11 mouse cellular contexts compared by ENCODE assay signal in the genomic region with DNA sequence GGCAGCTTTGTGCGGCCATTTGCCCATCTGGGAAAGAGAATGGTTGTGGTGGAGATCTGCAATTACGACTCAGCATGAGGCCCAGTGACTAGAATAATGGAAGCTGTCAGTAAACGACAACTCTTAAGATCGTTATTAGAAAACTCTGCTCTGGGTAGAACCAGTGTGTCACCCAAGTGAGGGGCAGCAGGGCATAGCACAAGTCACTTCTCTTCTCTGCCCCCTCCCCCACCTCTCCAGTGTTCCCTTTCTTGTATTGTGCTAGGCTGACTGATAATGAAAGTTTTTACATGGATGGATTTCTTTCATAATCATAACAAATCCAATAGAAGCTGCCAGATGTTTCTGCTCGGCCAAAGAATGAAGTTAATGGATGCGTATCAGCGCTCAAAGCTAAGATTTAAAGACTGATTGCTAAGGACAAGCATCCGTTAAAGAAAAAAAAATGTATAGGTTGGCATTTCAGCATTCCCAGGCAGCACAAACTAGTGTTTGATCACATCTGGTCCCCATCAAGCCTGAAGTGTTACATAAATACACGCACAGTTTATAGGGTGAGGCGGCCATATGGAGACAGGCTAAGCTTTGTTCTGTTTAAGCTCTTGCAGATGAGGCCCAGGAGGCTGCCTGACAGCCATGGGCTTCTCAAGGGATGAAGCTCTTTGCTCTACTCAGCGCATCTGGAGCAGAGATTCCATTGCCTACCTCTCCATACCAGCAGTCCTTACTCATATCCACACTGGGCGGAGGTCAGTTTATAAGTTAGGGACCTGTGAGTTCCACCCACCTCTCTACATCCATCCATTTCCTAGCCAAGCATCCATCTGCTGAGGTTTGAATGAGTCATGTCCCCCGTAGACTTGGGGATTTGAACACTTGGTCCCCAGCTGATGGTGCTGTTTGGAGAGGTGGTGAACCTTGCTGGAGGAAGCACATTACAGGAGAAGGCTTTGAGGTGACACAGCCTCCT.
DNase-seq lines count a peak whose midpoint lies in the region; ATAC-seq and TF ChIP-seq lines count a peak whose summit lies in the region.
"Had no signal": no experiment of that assay in that cellular context is flagged by ENCODE, and none has a peak within 500 bp of the region (broad histone marks: within the 10 kb centered on the region; RNA-seq: fewer than 3 reads in every experiment).

No protein-coding gene starts in this region.

- H3K4me2 ChIP-seq in midbrain, embryonic 11.5 days = no peak overlapping the region; the same call in 1 of the 2 replicates
- H3K4me2 ChIP-seq in midbrain, embryonic 14.5 days (ENCODE audit: low read length) = no peak overlapping the region
- peak overlapping the region; percentile 17; the same call in 1 of the 2 replicates for H3K4me2 ChIP-seq in limb, embryonic 14.5 days (replicated peaks; ENCODE audit: low read depth, low read length, severe bottlenecking)
- H3K4me2 ChIP-seq: heart, embryonic 12.5 days had no signal

- no peaks in the 10 kb centered on the region for H3K27me3 ChIP-seq in midbrain, embryonic 11.5 days (ENCODE audit: control insufficient read depth, insufficient read depth, low read length)
- H3K27me3 ChIP-seq in midbrain, embryonic 14.5 days (ENCODE audit: control insufficient read depth, insufficient read depth, low read length) = no peaks in the 10 kb centered on the region
- H3K27me3 ChIP-seq in limb, embryonic 14.5 days (ENCODE audit: control insufficient read depth, insufficient read depth, low read length) = no peaks in the 10 kb centered on the region
- H3K27me3 ChIP-seq: heart, embryonic 12.5 days had no signal

- no peaks in the 10 kb centered on the region; the same call in 1 of the 2 replicates for H3K4me1 ChIP-seq in midbrain, embryonic 11.5 days (ENCODE audit: control insufficient read depth, insufficient read depth, low read length)
- no peaks in the 10 kb centered on the region for H3K4me1 ChIP-seq in midbrain, embryonic 14.5 days (ENCODE audit: control insufficient read depth, insufficient read depth, low read length)
- H3K4me1 ChIP-seq in embryonic fibroblast, embryonic 13.5 days (ENCODE audit: control insufficient read depth, insufficient read depth, low read length) = peaks cover 7% of the 10 kb centered on the region
- peaks cover 48% of the 10 kb centered on the region for H3K4me1 ChIP-seq in limb, embryonic 14.5 days (ENCODE audit: control insufficient read depth, insufficient read depth, low read length)
- H3K4me1 ChIP-seq: heart, embryonic 12.5 days had no signal

- no peak overlapping the region for H3K9ac ChIP-seq in midbrain, embryonic 11.5 days (ENCODE audit: low read length)
- H3K9ac ChIP-seq in midbrain, embryonic 14.5 days (replicated peaks; ENCODE audit: low read length) = no peak overlapping the region
- H3K9ac ChIP-seq in limb, embryonic 14.5 days (ENCODE audit: low read depth, low read length, severe bottlenecking) = no peak overlapping the region
- H3K9ac ChIP-seq: heart, embryonic 12.5 days had no signal

- no peak overlapping the region for H3K4me3 ChIP-seq in midbrain, embryonic 11.5 days (ENCODE audit: low read depth, low read length)
- no peak overlapping the region for H3K4me3 ChIP-seq in midbrain, embryonic 14.5 days (replicated peaks; ENCODE audit: low read depth, low read length)
- no peak overlapping the region for H3K4me3 ChIP-seq in embryonic fibroblast, embryonic 13.5 days (ENCODE audit: insufficient read depth, low read length)
- H3K4me3 ChIP-seq in limb, embryonic 14.5 days (replicated peaks; ENCODE audit: low read length) = no peak overlapping the region
- H3K4me3 ChIP-seq: heart, embryonic 12.5 days; myocyte had no signal

- no peak for TF ChIP-seq CTCF in embryonic fibroblast, embryonic 13.5 days (IDR thresholded peaks at IDR 0.05; ENCODE audit: borderline replicate concordance, insufficient read depth, low read length)

- ATAC-seq in midbrain, embryonic 11.5 days (ENCODE audit: low FRiP score) = peak; percentile 27; the same call in 1 of the 2 replicates
- ATAC-seq in midbrain, embryonic 14.5 days (ENCODE audit: low FRiP score, low TSS enrichment) = no peak
- ATAC-seq in limb, embryonic 14.5 days (ENCODE audit: low FRiP score, low read depth) = peak; percentile 93
- ATAC-seq in inflammation-experienced regulatory T-cells, adult 6 months = no peak

- no peak; the same call in 1 of the 2 replicates for TF ChIP-seq POLR2A in embryonic fibroblast, embryonic 13.5 days (IDR thresholded peaks at IDR 0.05; ENCODE audit: low read depth, low read length)
- TF ChIP-seq POLR2A in limb, embryonic 14.5 days (IDR thresholded peaks at IDR 0.05; ENCODE audit: borderline replicate concordance, extremely low read depth, insufficient read depth, insufficient read length) = no peak

- peak; percentile 87 for DNase-seq in midbrain, embryonic 11.5 days (ENCODE audit: low spot score, missing footprints)
- DNase-seq in midbrain, embryonic 14.5 days = no peak
- DNase-seq in limb, embryonic 14.5 days (ENCODE audit: low spot score) = peak; percentile 93
- DNase-seq in yolk sac, embryonic 10.5 days (ENCODE audit: low spot score) = peak; percentile 54
- no peak for DNase-seq in frontal cortex, postnatal 10 days (ENCODE audit: low spot score in 2 of 2)
- DNase-seq in spleen, postnatal 10 days (ENCODE audit: low spot score in 2 of 2) = no peak
- DNase-seq: cerebellum, adult 11-12 months had no signal

- H3K27ac ChIP-seq in midbrain, embryonic 11.5 days (ENCODE audit: low read depth, low read length) = no peak overlapping the region
- H3K27ac ChIP-seq in midbrain, embryonic 14.5 days (replicated peaks; ENCODE audit: low read depth, low read length) = no peak overlapping the region
- peak overlapping the region; percentile 67 for H3K27ac ChIP-seq in embryonic fibroblast, embryonic 13.5 days (ENCODE audit: insufficient read depth, low read length)
- peak overlapping the region; percentile 74 for H3K27ac ChIP-seq in limb, embryonic 14.5 days (replicated peaks; ENCODE audit: low read depth, low read length)

- H3K9me3 ChIP-seq in midbrain, embryonic 11.5 days (ENCODE audit: control insufficient read depth, low read length) = no peaks in the 10 kb centered on the region
- H3K9me3 ChIP-seq in midbrain, embryonic 14.5 days (ENCODE audit: control insufficient read depth, low read length) = no peaks in the 10 kb centered on the region
- peaks cover 3% of the 10 kb centered on the region; the same call in 1 of the 2 replicates for H3K9me3 ChIP-seq in limb, embryonic 14.5 days (ENCODE audit: control insufficient read depth, low read length)

- H3K36me3 ChIP-seq in midbrain, embryonic 11.5 days (ENCODE audit: control insufficient read depth, insufficient read depth, low read length) = no peaks in the 10 kb centered on the region
- H3K36me3 ChIP-seq in midbrain, embryonic 14.5 days (ENCODE audit: control insufficient read depth, insufficient read depth, low read length) = no peaks in the 10 kb centered on the region
- H3K36me3 ChIP-seq in limb, embryonic 14.5 days (ENCODE audit: control insufficient read depth, insufficient read depth, low read length) = no peaks in the 10 kb centered on the region
- H3K36me3 ChIP-seq: heart, embryonic 12.5 days had no signal

- WGBS in midbrain, embryonic 11.5 days = 57% methylated on average over 13 of the region's 13 CpGs
- 47% methylated on average over 13 of the region's 13 CpGs for WGBS in midbrain, embryonic 14.5 days
- WGBS in limb, embryonic 14.5 days = 14% methylated on average over 13 of the region's 13 CpGs

Comparison
In these comparisons a context has a peak if more than half of its experiments do, and no peak if none do; other contexts are left out.
1. ATAC-seq: peak in midbrain, embryonic 11.5 days (single experiment) and limb, embryonic 14.5 days (single experiment); none in midbrain, embryonic 14.5 days (single experiment) and inflammation-experienced regulatory T-cells, adult 6 months (single experiment).
2. DNase-seq: peak in midbrain, embryonic 11.5 days (single experiment), limb, embryonic 14.5 days (single experiment) and yolk sac, embryonic 10.5 days (single experiment); none in midbrain, embryonic 14.5 days (single experiment), frontal cortex, postnatal 10 days (0 of 2) and spleen, postnatal 10 days (0 of 2).
3. H3K27ac ChIP-seq: peak in embryonic fibroblast, embryonic 13.5 days (single experiment) and limb, embryonic 14.5 days (single experiment); none in midbrain, embryonic 11.5 days (single experiment) and midbrain, embryonic 14.5 days (single experiment).